Comparison of ENCODE assay signal across 20 mouse cellular contexts in genomic region chr6:30242928-30243327, GRCm38 (mm10).
DNase-seq lines count a peak whose midpoint lies in the region; ATAC-seq and TF ChIP-seq lines count a peak whose summit lies in the region.
"Had no signal": no experiment of that assay in that cellular context is flagged by ENCODE, and none has a peak within 500 bp of the region (broad histone marks: within the 10 kb centered on the region; RNA-seq: fewer than 3 reads in every experiment).

No protein-coding gene starts in this region.

- DNase-seq in layer of hippocampus, adult 2 months (ENCODE audit: low spot score in 2 of 2) = no peak
- no peak for DNase-seq in layer of hippocampus, adult 9-10 months (ENCODE audit: low spot score)
- DNase-seq in skeletal muscle tissue, adult 2 months (ENCODE audit: low read depth, low spot score) = peak; percentile 74
- DNase-seq in neural tube, embryonic 10.5 days (ENCODE audit: extremely low spot score, low spot score) = no peak
- no peak for DNase-seq in spleen, postnatal 36 days (ENCODE audit: low spot score in 2 of 2)
- DNase-seq: adrenal gland, postnatal 25 days; B cell, adult 2 months; cerebellum, adult 2 months; cerebellum, postnatal 14 days; heart, postnatal 36 days had no signal

- peaks cover 23% of the 10 kb centered on the region for H3K4me1 ChIP-seq in bone marrow macrophage, adult 2 months (ENCODE audit: control insufficient read depth, insufficient read depth, low read length)
- H3K4me1 ChIP-seq: embryonic facial prominence, embryonic 12.5 days; forebrain, embryonic 12.5 days; hindbrain, embryonic 15.5 days had no signal

- H3K27ac ChIP-seq in layer of hippocampus, adult 2 months = 0 out of 2 replicates have a peak overlapping the region, but pooled peaks have one; percentile 20
- H3K27ac ChIP-seq in bone marrow macrophage, adult 2 months (ENCODE audit: insufficient read depth, low read depth, low read length) = 0 out of 2 replicates have a peak overlapping the region, but pooled peaks have one; percentile 3
- H3K27ac ChIP-seq: embryonic facial prominence, embryonic 12.5 days; forebrain, embryonic 12.5 days; hindbrain, embryonic 15.5 days had no signal

- no peak for TF ChIP-seq POLR2A in bone marrow macrophage, adult 2 months (IDR thresholded peaks at IDR 0.05; ENCODE audit: borderline replicate concordance, low read depth, low read length)

- no peak overlapping the region for H3K4me3 ChIP-seq in layer of hippocampus, adult 2 months
- no peak overlapping the region for H3K4me3 ChIP-seq in bone marrow macrophage, adult 2 months (ENCODE audit: insufficient read depth, low read length)
- H3K4me3 ChIP-seq: embryonic facial prominence, embryonic 12.5 days; forebrain, embryonic 12.5 days; heart, embryonic 13.5 days; hindbrain, embryonic 15.5 days had no signal

- no peak for TF ChIP-seq CTCF in layer of hippocampus, adult 2 months (conservative IDR thresholded peaks at IDR 0.05)
- no peak for TF ChIP-seq CTCF in bone marrow macrophage, adult 2 months (IDR thresholded peaks at IDR 0.05; ENCODE audit: low read depth, low read length)

- ATAC-seq in granulocyte monocyte progenitor cell, adult 5-6 weeks (replicated peaks; ENCODE audit: poor library complexity, severe bottlenecking) = peak; percentile 81
- ATAC-seq: activated CD4-positive, CD25-positive, alpha-beta regulatory T cell, adult 4 months; forebrain, embryonic 16.5 days; intestine, embryonic 16.5 days; Patski had no signal
